Mouse (Mus musculus) forebrain, postnatal 0 days (tissue): ENCODE measurements at regions not wholly inside any gene's neighbourhood (a gene's known extent, or its start where the extent isn't known, plus 50 kb on each side); places are given as distances from the start of the nearest gene placed in this dataset.
A peak's percentile ranks its signal among the peaks of the same experiment; 100 is the strongest.
"Not testable (repeated sequence)": the region's sequence is repeated elsewhere in the genome, so short reads cannot be mapped to it uniquely, and the experiment has no call there.

Source experiments
- ATAC-seq: fragments of 200-750 bp; cut with Nextera tagmentation; 2 replicates; pipeline ENCODE4 v1.8.0; 2017; ENCODE audit warnings: mild to moderate bottlenecking, moderate library complexity
- DNase-seq: peaks from one replicate; pipeline ENCODE4 v3.0.0-alpha.2; 2015
- H3K27ac ChIP-seq: fragments of 300-500 bp; sonication (generic); 2 replicates; pipeline ENCODE4 v1.5.1; 2014; ENCODE audit warnings: low read depth, mild to moderate bottlenecking, antibody characterized with exemption, low read length, moderate library complexity, mixed read lengths
- H3K27me3 ChIP-seq: fragments of 300-500 bp; sonication (generic); 2 replicates; pipeline ENCODE4 v1.6.1; 2014; ENCODE audit warnings: mild to moderate bottlenecking, low read length, mixed read lengths; ENCODE audit not compliant: insufficient read depth
- H3K36me3 ChIP-seq: fragments of 300-500 bp; sonication (generic); 2 replicates; pipeline ENCODE4 v1.6.1; 2014; ENCODE audit warnings: mild to moderate bottlenecking, moderate library complexity; ENCODE audit not compliant: insufficient read depth
- H3K4me1 ChIP-seq: fragments of 300-500 bp; sonication (generic); 2 replicates; pipeline ENCODE4 v1.6.1; 2014; ENCODE audit warnings: antibody characterized with exemption; ENCODE audit not compliant: insufficient read depth
- H3K4me2 ChIP-seq: fragments of 300-500 bp; sonication (generic); 2 replicates; pipeline ENCODE4 v1.6.1; 2014; ENCODE audit warnings: low read depth, mild to moderate bottlenecking, moderate library complexity
- H3K4me3 ChIP-seq: fragments of 300-500 bp; sonication (generic); 2 replicates; pipeline ENCODE4 v1.5.1; 2014; ENCODE audit warnings: low read depth, low read length, mixed read lengths
- H3K9ac ChIP-seq: fragments of 300-500 bp; sonication (generic); 2 replicates; pipeline ENCODE4 v1.6.1; 2014; ENCODE audit warnings: mild to moderate bottlenecking
- H3K9me3 ChIP-seq: fragments of 300-500 bp; sonication (generic); 2 replicates; pipeline ENCODE4 v1.6.1; 2016; ENCODE audit warnings: low read length
- CTCF ChIP-seq: sonication (generic); IDR thresholded peaks from 2 replicates; pipeline ENCODE4 v1.5.1; 2016; ENCODE audit warnings: antibody characterized with exemption, control low read depth, low read depth
- WGBS: fragments of 180-500 bp; shearing (Covaris S2); extraction: QIAGEN DNeasy Blood & Tissue Kit; methylation state at CpG from one replicate; pipeline ENCODE4 v1.1.7; 2014; 5-methylcytosine and 5-hydroxymethylcytosine counted together

DNA sequence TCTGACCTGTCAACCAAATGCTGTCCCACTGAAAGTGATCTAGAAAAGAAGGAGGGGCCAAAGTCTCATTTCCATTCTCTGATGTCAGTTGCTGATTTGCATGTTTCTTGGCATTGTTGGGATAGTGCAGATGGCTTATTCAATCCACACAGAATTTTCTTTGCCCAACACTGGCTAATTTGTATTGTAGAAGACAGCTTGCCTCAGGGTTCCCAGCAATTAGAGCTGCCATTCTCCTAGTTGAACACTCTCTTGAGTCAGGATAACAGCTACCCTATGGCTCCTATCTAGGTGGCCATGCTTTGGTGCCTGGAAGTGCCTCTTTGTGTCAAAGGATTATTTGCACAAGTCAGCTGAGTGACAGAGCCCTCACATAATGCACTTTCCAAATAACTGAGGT lies 569.0 kb downstream of the Lrriq3 start:
- Histone ChIP-seq H3K36me3 (no peaks in the 10 kb centered on the region), H3K27ac (no peak overlapping the region), H3K4me1 (0 out of 2 replicates have a peak, but pooled peaks cover 3% of the 10 kb centered on the region), H3K9ac (no peak overlapping the region), H3K27me3 (no peaks in the 10 kb centered on the region), H3K9me3 (no peaks in the 10 kb centered on the region), H3K4me3 (no peak overlapping the region), H3K4me2 (no peak overlapping the region)
- DNase-seq (peak; percentile 77), ATAC-seq (peak; percentile 96)
- no peak for TF ChIP-seq CTCF

DNA sequence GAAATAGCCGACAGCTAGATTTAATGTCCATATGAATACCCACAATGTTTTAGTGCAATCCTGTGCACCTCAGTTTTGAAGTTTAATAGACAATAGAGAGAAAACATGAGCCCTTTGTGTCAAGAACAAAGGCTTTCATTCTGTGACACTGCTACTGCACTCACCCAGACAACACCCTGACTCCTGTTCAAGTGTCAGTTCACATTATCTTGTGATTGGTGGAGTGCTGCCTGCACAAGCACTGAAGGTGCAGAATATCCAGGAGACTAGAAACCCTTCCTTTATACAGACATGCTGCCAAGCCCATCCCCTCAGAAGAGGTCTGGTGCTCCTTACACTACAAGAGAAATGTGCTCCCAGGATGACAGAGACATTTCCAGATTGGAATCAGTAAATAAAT lies 579.3 kb downstream of the Lrriq3 start:
- Histone ChIP-seq H3K36me3 (no peaks in the 10 kb centered on the region), H3K9ac (no peak overlapping the region), H3K4me2 (no peak overlapping the region), H3K4me3 (no peak overlapping the region), H3K27me3 (no peaks in the 10 kb centered on the region), H3K27ac (no peak overlapping the region), H3K9me3 (no peaks in the 10 kb centered on the region), H3K4me1 (no peaks in the 10 kb centered on the region)
- DNase-seq (no peak), ATAC-seq (no peak; the same call in 1 of the 2 replicates)
- WGBS = 58% methylated on average over 1 of the region's 1 CpGs
- TF ChIP-seq CTCF = no peak

DNA sequence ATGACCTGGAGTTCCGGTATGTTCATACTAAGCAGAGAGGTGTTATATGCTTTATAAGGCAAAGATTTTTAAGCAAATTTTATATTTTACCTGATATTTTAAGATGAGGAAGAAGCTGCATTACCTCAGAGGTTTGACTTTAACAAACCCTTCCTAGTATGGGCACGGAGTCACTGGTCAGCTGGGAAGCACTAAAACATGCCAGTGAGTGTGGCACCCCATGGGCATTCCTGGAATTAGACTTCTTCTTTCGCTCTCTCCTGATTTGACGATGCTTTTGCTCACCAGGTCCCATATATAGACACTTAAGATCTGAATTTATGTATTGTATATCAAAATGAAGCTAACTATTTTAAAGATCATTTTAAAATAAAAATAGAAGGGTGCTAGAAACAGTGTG lies 587.0 kb downstream of the Lrriq3 start:
- ATAC-seq (no peak), DNase-seq (no peak)
- H3K36me3 ChIP-seq = no peaks in the 10 kb centered on the region
- no peaks in the 10 kb centered on the region for H3K4me1 ChIP-seq
- no peak overlapping the region for H3K27ac ChIP-seq
- H3K27me3 ChIP-seq = no peaks in the 10 kb centered on the region
- H3K9me3 ChIP-seq = no peaks in the 10 kb centered on the region
- no peak overlapping the region for H3K4me2 ChIP-seq
- H3K9ac ChIP-seq = no peak overlapping the region
- H3K4me3 ChIP-seq = no peak overlapping the region
- no peak for TF ChIP-seq CTCF
- WGBS = 83% methylated on average over 4 of the region's 4 CpGs

DNA sequence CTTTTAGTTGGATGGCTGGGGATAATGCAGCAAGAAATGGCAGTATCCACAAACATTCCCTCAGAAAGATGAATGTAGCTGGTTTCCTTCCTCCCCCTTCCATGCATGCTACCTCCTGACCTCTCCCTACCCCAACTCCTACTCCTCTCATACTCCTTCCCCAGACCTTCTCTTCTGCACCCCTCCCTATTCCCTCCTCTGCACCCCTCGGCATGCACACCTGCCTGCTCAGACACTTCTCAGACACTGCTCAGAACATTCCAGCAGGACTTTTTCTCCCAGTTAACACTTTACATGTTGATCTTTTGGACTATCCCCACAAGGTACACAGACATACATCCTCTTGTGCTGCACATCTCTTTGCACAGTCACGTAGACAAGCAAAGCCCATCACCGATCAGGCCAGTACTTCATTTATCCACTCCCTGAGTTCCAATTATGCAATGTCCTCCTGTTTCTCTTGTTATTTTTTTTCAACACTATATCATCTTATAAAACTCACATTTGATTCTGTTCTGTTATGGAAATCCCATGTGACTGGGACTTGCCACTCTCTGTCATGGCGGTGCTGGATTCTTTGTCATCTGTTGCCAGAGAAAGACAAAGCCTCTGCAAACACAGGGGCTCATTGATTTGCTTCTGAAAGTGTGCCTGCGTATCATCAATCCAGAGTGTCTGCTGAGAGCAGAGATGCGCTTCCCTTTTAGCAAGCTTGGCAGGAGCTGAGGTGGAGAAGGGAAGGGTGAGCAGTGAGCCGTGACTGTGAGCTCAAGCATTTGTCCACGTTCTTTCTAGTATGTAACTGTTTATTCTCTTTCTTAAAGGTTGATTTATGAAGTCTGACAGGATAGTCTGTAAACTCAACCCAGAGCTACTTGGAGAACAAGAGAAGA lies 589.9 kb downstream of the Lrriq3 start:
- no peaks in the 10 kb centered on the region for H3K27me3 ChIP-seq
- H3K4me3 ChIP-seq = no peak overlapping the region
- no peak overlapping the region for H3K9ac ChIP-seq
- H3K9me3 ChIP-seq = no peaks in the 10 kb centered on the region
- H3K4me2 ChIP-seq = no peak overlapping the region
- 59% methylated on average over 8 of the region's 8 CpGs for WGBS
- H3K36me3 ChIP-seq = no peaks in the 10 kb centered on the region
- no peak for DNase-seq
- no peak for TF ChIP-seq CTCF
- no peak overlapping the region for H3K27ac ChIP-seq
- no peak for ATAC-seq
- H3K4me1 ChIP-seq = no peaks in the 10 kb centered on the region

DNA sequence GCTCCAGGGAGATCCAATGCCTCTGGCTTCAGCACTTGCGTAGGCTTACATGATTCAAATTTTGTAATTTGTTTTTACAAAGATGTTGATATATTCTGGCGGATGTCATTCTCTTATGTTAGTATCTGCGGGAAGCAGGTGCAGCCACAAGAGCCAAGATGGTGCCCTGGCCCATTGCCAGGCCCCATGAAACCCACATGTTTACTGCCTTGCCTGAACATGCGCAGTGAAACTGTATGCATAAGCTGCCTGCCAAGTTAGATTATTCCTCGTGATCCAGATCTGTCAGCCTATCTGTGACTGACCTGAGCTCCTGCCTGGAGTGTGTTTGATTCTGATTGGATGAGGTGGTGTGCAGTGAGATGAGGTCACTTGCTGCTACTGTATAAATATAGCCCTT lies 595.1 kb downstream of the Lrriq3 start:
- Histone ChIP-seq H3K4me2 (no peak overlapping the region), H3K9ac (no peak overlapping the region), H3K27ac (no peak overlapping the region), H3K27me3 (no peaks in the 10 kb centered on the region), H3K9me3 (no peaks in the 10 kb centered on the region), H3K4me3 (no peak overlapping the region), H3K4me1 (no peaks in the 10 kb centered on the region), H3K36me3 (no peaks in the 10 kb centered on the region)
- DNase-seq (peak; percentile 55), ATAC-seq (peak; percentile 51)
- no peak for TF ChIP-seq CTCF
- WGBS = 47% methylated on average over 5 of the region's 5 CpGs

DNA sequence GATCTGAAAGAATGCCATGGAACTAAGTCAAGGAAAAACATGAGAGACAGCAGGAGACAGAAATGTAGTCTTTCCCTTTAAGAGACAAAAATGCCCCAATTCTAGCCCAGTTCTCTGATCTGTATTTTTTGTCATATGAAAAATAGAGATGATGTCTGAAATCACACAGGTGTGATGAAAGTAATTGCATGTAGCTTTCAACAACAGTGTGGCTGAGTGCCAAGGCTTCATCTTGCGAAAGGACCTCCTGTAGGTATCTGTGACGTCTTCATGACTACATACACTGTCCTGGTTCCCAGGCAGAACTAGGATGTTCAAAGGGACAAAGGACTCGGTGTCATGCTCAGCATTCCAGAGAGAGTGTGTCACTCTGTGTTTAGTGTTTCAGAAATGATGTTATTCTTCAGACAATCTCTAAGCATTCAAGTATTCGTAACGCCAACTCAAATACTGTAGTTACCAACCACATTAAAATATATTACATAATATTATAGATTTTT lies 629.8 kb downstream of the Lrriq3 start:
- DNase-seq (no peak), ATAC-seq (no peak)
- H3K4me1 ChIP-seq = no peaks in the 10 kb centered on the region
- H3K27me3 ChIP-seq = no peaks in the 10 kb centered on the region
- H3K36me3 ChIP-seq = no peaks in the 10 kb centered on the region
- no peak for TF ChIP-seq CTCF
- H3K9me3 ChIP-seq = no peaks in the 10 kb centered on the region
- 79% methylated on average over 5 of the region's 5 CpGs for WGBS
- no peak overlapping the region for H3K9ac ChIP-seq
- no peak overlapping the region for H3K27ac ChIP-seq
- H3K4me2 ChIP-seq = no peak overlapping the region
- H3K4me3 ChIP-seq = no peak overlapping the region

DNA sequence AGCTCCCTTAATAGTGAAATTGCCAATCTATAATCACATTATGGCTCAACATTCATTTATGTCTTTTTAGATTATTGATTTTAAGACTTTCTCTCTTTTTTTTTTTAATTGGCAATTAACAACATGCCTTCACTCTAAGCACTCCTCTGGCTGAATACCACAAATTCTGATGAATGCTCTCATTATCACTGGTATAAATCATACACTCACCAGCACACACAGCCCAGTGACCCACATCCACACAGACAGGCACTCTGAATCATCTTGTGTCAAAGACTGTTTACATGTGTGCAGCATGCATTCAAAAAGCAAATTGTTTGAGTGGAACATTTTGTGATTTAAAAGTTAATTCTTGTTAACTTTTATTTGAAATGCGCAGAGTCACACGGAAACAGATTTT lies 649.2 kb downstream of the Lrriq3 start:
- Histone ChIP-seq H3K4me3 (no peak overlapping the region), H3K36me3 (no peaks in the 10 kb centered on the region), H3K9ac (no peak overlapping the region), H3K9me3 (no peaks in the 10 kb centered on the region), H3K27me3 (no peaks in the 10 kb centered on the region), H3K27ac (no peak overlapping the region), H3K4me2 (no peak overlapping the region), H3K4me1 (no peaks in the 10 kb centered on the region)
- DNase-seq = no peak
- 77% methylated on average over 2 of the region's 2 CpGs for WGBS
- no peak for TF ChIP-seq CTCF
- no peak for ATAC-seq

DNA sequence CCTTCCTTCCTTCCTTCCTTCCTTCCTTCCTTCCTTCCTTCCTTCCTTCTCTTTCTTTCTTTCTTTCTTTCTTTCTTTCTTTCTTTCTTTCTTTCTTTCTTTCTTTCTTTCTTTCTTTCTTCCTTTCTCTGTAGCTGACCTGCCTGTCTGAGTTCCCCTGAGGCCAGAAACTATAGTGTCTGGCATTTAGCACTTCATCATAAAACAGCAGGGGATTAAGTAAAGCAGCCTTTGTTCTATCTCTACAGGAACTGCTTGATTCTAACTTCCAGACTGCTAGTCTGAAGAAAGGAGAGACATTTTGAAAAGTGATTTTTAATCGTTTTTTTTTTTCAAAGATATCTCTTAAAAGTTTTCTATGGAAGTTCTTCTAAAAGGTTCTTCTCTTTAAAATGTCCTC lies 653.4 kb downstream of the Lrriq3 start:
- H3K27ac ChIP-seq, H3K4me2 ChIP-seq, ATAC-seq, H3K36me3 ChIP-seq, H3K27me3 ChIP-seq, H3K4me1 ChIP-seq, DNase-seq, H3K4me3 ChIP-seq, H3K9me3 ChIP-seq, H3K9ac ChIP-seq: not testable (repeated sequence)
- 21% methylated on average over 1 of the region's 1 CpGs for WGBS
